Mouse (Mus musculus) thymus, adult 2 months (tissue): ENCODE results near the gene Cracr2a. TPM values are rescaled to one million over a fixed set of nuclear protein-coding genes. Genes with fewer than 3 reads are reported as not detected.

Experiments
- DNase-seq: peaks from one replicate; pipeline ENCODE4 v3.0.0; 2021
- H3K27ac ChIP-seq: fragments of 200-500 bp; 2 replicates; pipeline ENCODE4 v1.5.1; 2012; ENCODE audit warnings: low read length, control low read depth; ENCODE audit not compliant: control insufficient read depth, insufficient read depth
- H3K27me3 ChIP-seq: fragments of 200-500 bp; 2 replicates; pipeline ENCODE4 v1.6.1; 2012; ENCODE audit warnings: mild to moderate bottlenecking, low read length, moderate library complexity, mixed read lengths; ENCODE audit not compliant: control insufficient read depth, insufficient read depth
- H3K36me3 ChIP-seq: fragments of 200-500 bp; 2 replicates; pipeline ENCODE4 v1.6.1; 2012; ENCODE audit warnings: mild to moderate bottlenecking, low read length, moderate library complexity; ENCODE audit not compliant: control insufficient read depth, insufficient read depth
- H3K4me1 ChIP-seq: fragments of 200-500 bp; replicated peaks from 2 replicates; pipeline ENCODE4 v1.6.1; 2012; ENCODE audit warnings: low read length; ENCODE audit not compliant: control insufficient read depth, insufficient read depth
- H3K4me3 ChIP-seq: fragments of 200-500 bp; 2 replicates; pipeline ENCODE4 v1.5.1; 2012; ENCODE audit warnings: mild to moderate bottlenecking, low read length, control low read depth, moderate library complexity; ENCODE audit not compliant: control insufficient read depth, insufficient read depth
- CTCF ChIP-seq: fragments of 200-500 bp; IDR thresholded peaks from 2 replicates; pipeline ENCODE4 v1.5.1; 2012; ENCODE audit warnings: mild to moderate bottlenecking, control low read depth, low read length, moderate library complexity, borderline replicate concordance; ENCODE audit not compliant: control insufficient read depth, poor library complexity, insufficient read depth; ENCODE audit errors: extremely low read depth
- POLR2A ChIP-seq: fragments of 200-500 bp; IDR thresholded peaks from 2 replicates; pipeline ENCODE4 v1.6.1; 2012; ENCODE audit warnings: mild to moderate bottlenecking, low read length, control low read depth, moderate library complexity; ENCODE audit not compliant: control insufficient read depth, poor library complexity, insufficient read depth; ENCODE audit errors: extremely low read depth
- WGBS: fragments of 180-500 bp; shearing (Covaris S2); methylation state at CpG from one replicate; pipeline ENCODE4 v1.1.7; 2018; 5-methylcytosine and 5-hydroxymethylcytosine counted together
- polyA plus RNA-seq: library from polyadenylated mRNA; depleted of rRNA; stranded (reverse); fragments of >200 nt; gene quantifications from 2 replicates; pipeline ENCODE4 v1.2.3, GENCODE M21; 2012

The Cracr2a gene
- polyA plus RNA-seq, 1 experiment: 6.2 TPM

DNA sequence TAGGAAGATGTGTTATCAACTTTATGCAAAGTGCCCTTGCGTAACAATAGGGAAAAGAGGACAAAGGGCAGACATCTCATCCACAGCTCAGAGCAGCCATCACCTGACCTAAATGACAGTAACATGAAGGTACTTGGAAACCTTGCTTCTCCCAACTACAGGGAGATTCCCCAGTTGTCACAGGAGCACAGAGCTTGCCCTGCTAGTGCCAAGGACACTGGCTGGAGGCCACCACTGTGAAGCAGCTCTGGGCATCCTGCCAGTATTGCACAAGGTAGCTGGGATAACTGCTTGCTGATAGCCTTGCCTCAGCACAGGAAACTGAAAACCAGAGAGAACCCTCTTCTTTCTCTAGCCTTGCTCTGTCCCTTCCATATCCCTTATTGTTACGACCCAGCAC is 31.7 kb upstream of the Cracr2a start:
- H3K27me3 ChIP-seq: no peaks in the 10 kb centered on the region
- 50% methylated on average over 2 of the region's 2 CpGs for WGBS
- H3K4me1 ChIP-seq: no peaks in the 10 kb centered on the region
- H3K4me3 ChIP-seq: no peak overlapping the region
- TF ChIP-seq CTCF: no peak
- TF ChIP-seq POLR2A: no peak
- no peak overlapping the region for H3K27ac ChIP-seq
- H3K36me3 ChIP-seq: no peaks in the 10 kb centered on the region
- DNase-seq: no peak

DNA sequence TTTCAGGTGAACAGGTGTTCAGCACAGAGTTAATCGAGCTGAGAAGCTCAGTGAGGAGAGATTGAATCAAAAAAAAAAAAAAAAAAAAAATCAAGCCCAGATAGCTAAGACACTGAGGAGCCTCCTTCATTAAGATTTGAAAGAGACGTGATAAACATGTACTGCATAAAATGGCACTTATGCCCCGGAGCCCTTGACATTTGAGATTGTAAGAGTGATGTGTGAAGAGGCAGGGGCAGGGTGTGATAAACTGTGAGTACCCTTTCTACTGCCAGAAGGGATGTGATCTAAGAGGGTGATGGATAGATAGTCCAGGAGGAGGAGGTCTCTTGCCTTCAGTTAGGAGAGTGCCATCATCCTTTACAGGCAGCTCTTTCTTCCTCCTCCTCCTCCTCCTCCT is 30.9 kb upstream of the Cracr2a start:
- TF ChIP-seq POLR2A (no peak), CTCF (no peak)
- H3K27me3 ChIP-seq: no peaks in the 10 kb centered on the region
- 57% methylated on average over 3 of the region's 3 CpGs for WGBS
- H3K4me1 ChIP-seq: no peaks in the 10 kb centered on the region
- H3K36me3 ChIP-seq: no peaks in the 10 kb centered on the region
- H3K4me3 ChIP-seq: no peak overlapping the region
- H3K27ac ChIP-seq: no peak overlapping the region
- no peak for DNase-seq

DNA sequence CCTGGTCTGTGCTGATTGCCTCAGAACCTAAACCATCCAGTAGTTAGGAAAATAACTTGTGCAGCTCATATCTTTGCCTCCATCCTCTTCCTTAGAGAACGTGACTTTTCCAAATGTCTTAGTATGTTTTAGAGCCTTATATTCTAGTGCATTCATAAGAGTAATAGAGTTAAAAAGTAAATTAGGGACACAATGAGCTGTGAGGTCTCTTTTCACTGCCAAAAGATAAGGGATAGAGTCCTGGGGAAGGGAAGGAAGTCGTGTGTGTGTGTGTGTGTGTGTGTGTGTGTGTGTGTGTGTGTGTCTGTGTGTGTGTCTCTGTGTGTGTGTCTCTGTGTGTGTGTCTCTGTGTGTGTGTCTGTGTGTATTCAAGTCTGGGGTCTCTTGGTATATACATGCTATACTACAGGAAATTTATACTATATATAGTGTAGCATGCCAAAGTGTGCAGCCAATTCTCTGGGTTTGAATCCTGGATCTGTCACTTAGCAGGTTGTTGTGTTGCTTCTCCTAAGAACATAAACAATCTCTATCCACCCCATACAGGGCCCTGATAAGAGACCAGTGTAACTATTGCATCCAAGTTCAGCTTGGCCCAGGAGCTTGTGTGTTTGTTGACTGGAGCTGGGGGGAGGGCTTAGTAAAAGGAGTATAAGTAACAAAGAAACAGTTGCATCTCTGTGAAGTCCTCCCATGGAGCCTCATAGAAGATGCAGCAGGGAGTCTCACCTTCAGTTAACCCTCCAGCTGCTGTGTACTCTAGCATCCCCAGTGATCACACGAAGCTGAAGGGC is 29.5 kb upstream of the Cracr2a start:
- no peaks in the 10 kb centered on the region for H3K36me3 ChIP-seq
- DNase-seq: no peak
- TF ChIP-seq POLR2A (no peak), CTCF (no peak)
- 77% methylated on average over 3 of the region's 3 CpGs for WGBS
- H3K4me3 ChIP-seq: no peak overlapping the region
- no peaks in the 10 kb centered on the region for H3K4me1 ChIP-seq
- no peak overlapping the region for H3K27ac ChIP-seq
- no peaks in the 10 kb centered on the region for H3K27me3 ChIP-seq

DNA sequence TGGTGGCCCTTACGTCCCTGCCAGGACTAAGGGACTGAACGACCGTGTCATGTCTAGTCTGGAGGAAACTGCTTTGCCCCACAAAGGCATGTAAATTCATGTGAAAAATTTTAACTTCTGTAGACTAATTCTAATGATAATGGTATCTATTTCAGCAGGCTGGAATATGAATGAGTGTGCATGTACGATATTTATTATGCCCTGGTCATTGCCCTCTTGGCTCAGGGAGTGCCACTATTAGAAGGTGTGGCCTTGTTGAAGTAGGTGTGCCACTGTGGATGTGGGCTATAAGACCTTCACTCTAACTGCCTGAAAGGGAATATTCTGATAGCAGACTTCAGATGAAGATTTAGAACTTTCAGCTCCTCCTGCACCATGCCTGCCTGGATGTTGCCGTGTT is 28.8 kb upstream of the Cracr2a start:
- no peak overlapping the region for H3K27ac ChIP-seq
- 97% methylated on average over 5 of the region's 5 CpGs for WGBS
- no peak overlapping the region for H3K4me3 ChIP-seq
- no peaks in the 10 kb centered on the region for H3K27me3 ChIP-seq
- TF ChIP-seq CTCF (no peak), POLR2A (no peak)
- H3K4me1 ChIP-seq: no peaks in the 10 kb centered on the region
- no peaks in the 10 kb centered on the region for H3K36me3 ChIP-seq
- no peak for DNase-seq

DNA sequence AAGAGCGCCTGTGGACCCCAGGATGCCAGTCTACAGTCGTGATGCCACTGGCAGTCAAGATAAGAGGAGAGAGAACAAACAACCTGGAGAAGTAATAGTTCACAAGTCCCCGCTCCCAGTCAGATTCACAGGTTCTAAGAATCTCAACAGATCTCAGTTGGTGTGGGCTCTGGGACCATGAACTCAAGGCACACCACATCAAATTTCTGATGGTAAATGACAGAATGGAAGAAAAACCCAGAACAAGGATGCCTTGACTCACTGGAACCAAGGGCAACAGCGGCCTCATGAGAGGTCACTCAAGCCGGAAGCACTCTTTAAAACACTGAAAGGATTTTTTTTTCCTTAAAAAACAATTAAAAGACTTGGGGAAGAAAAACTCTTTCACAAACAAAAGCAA is 27.4 kb upstream of the Cracr2a start:
- H3K27me3 ChIP-seq: no peaks in the 10 kb centered on the region
- no peaks in the 10 kb centered on the region for H3K4me1 ChIP-seq
- H3K4me3 ChIP-seq: no peak overlapping the region
- TF ChIP-seq CTCF (no peak), POLR2A (no peak)
- H3K27ac ChIP-seq: no peak overlapping the region
- no peak for DNase-seq
- H3K36me3 ChIP-seq: no peaks in the 10 kb centered on the region
- WGBS: 96% methylated on average over 5 of the region's 5 CpGs

DNA sequence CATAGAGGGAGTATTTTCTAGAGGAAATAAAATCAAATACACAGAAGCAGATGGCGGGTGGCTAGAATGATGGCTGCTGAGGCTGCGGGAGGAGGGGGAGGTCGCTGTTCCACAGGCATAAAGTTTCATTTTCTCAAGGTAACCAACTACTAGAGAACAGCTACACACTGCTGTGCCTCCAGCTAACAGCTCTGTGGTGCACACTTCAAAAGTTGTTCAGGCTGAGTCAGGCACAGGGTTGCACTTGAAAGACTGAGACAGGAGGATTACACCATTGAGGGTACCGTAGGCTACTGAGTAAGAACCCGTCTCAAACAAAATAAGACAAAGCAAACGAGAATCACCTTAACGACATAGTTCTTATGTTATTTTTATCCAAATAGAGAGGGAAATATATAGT is 24.1 kb upstream of the Cracr2a start:
- TF ChIP-seq POLR2A (no peak), CTCF (no peak)
- H3K4me1 ChIP-seq: no peaks in the 10 kb centered on the region
- no peak for DNase-seq
- no peak overlapping the region for H3K4me3 ChIP-seq
- WGBS: 85% methylated on average over 7 of the region's 7 CpGs
- H3K36me3 ChIP-seq: no peaks in the 10 kb centered on the region
- H3K27me3 ChIP-seq: no peaks in the 10 kb centered on the region
- no peak overlapping the region for H3K27ac ChIP-seq
